14 mouse cellular contexts compared by ENCODE assay signal in the genomic region with DNA sequence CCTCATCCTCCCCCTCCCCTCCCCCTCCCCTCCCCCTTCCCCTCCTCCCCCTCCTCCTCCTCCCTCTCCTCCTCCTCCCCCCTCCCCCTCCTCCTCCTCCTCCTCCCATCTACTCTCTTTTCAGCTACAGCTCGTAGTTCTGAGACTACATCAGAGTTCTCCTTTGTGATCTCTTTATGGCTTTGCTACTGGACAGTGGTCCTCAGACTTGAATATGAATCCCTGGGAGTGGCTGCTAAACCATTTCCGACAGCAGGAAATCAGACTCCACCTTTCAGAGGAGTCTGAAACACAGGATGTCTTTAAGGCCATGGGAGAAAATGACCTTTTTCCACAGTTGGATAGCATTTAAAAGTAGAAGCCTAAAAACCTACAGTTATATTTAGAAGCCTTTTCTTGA. TPM values are rescaled to one million over a fixed set of nuclear protein-coding genes. Genes with fewer than 3 reads are reported as not detected.
DNase-seq lines count a peak whose midpoint lies in the region; ATAC-seq and TF ChIP-seq lines count a peak whose summit lies in the region.
"Had no signal": no experiment of that assay in that cellular context is flagged by ENCODE, and none has a peak within 500 bp of the region (broad histone marks: within the 10 kb centered on the region; RNA-seq: fewer than 3 reads in every experiment).

No protein-coding gene starts in this region.

- H3K27ac ChIP-seq in gastrocnemius, adult 2 months, result peak overlapping the region; percentile 38
- no peak overlapping the region for H3K27ac ChIP-seq in kidney, embryonic 14.5 days (ENCODE audit: low read depth, low read length)
- H3K27ac ChIP-seq in midbrain, embryonic 12.5 days (replicated peaks), result no peak overlapping the region
- H3K27ac ChIP-seq in midbrain, embryonic 13.5 days, result no peak overlapping the region
- H3K27ac ChIP-seq: embryonic facial prominence, embryonic 13.5 days; limb, embryonic 15.5 days had no signal

- no peak overlapping the region for H3K9ac ChIP-seq in kidney, embryonic 14.5 days (ENCODE audit: low read depth, low read length)
- no peak overlapping the region for H3K9ac ChIP-seq in midbrain, embryonic 12.5 days (replicated peaks)
- H3K9ac ChIP-seq in midbrain, embryonic 13.5 days (replicated peaks), result no peak overlapping the region
- H3K9ac ChIP-seq: embryonic facial prominence, embryonic 13.5 days; limb, embryonic 15.5 days had no signal

- intact Hi-C loops in gastrocnemius, adult 2 months (cut with DNase I), result loop anchor here (10.0 kb wide), 1 partner anchor 278 kb away; no protein-coding TSS in a partner anchor

- no peaks in the 10 kb centered on the region for H3K27me3 ChIP-seq in kidney, embryonic 14.5 days (ENCODE audit: control insufficient read depth, insufficient read depth, low read length)
- H3K27me3 ChIP-seq in midbrain, embryonic 12.5 days, result no peaks in the 10 kb centered on the region
- no peaks in the 10 kb centered on the region for H3K27me3 ChIP-seq in midbrain, embryonic 13.5 days
- H3K27me3 ChIP-seq: embryonic facial prominence, embryonic 13.5 days; limb, embryonic 15.5 days had no signal

- no peaks in the 10 kb centered on the region for H3K4me1 ChIP-seq in kidney, embryonic 14.5 days (ENCODE audit: control insufficient read depth, insufficient read depth, low read length)
- peaks cover 3% of the 10 kb centered on the region; the same call in 1 of the 2 replicates for H3K4me1 ChIP-seq in midbrain, embryonic 12.5 days
- peaks cover 11% of the 10 kb centered on the region; the same call in 1 of the 2 replicates for H3K4me1 ChIP-seq in midbrain, embryonic 13.5 days (replicated peaks)

- no peak for ATAC-seq in kidney, embryonic 14.5 days (ENCODE audit: low FRiP score, low TSS enrichment)
- ATAC-seq in midbrain, embryonic 12.5 days (ENCODE audit: low FRiP score, low read depth), result peak; percentile 51; the same call in 1 of the 2 replicates
- ATAC-seq in midbrain, embryonic 13.5 days, result no peak

- DNase-seq in gastrocnemius, adult 2 months, result no peak
- no peak for DNase-seq in gastrocnemius, adult 8-10 months (ENCODE audit: low spot score in 2 of 2)
- DNase-seq in kidney, adult 11 months, result peak; percentile 11
- DNase-seq in naive thymus-derived CD4-positive, alpha-beta T cell, adult 2 months (ENCODE audit: low read depth), result peak; percentile 40
- no peak for DNase-seq in frontal cortex, postnatal 14 days (ENCODE audit: low spot score in 2 of 2)
- DNase-seq: cerebellum, adult 8-10 months; gastrocnemius, postnatal 25 days; layer of hippocampus, postnatal 36 days had no signal

- H3K36me3 ChIP-seq in kidney, embryonic 14.5 days (ENCODE audit: control insufficient read depth, insufficient read depth, low read length), result no peaks in the 10 kb centered on the region
- no peaks in the 10 kb centered on the region for H3K36me3 ChIP-seq in midbrain, embryonic 12.5 days
- no peaks in the 10 kb centered on the region for H3K36me3 ChIP-seq in midbrain, embryonic 13.5 days
- H3K36me3 ChIP-seq: embryonic facial prominence, embryonic 13.5 days; hindbrain, embryonic 10.5 days; limb, embryonic 15.5 days had no signal

- 0 out of 2 replicates have a peak, but pooled peaks cover 8% of the 10 kb centered on the region for H3K9me3 ChIP-seq in kidney, embryonic 14.5 days (ENCODE audit: control insufficient read depth, low read length)
- 0 out of 2 replicates have a peak, but pooled peaks cover 2% of the 10 kb centered on the region for H3K9me3 ChIP-seq in midbrain, embryonic 12.5 days
- H3K9me3 ChIP-seq in midbrain, embryonic 13.5 days, result no peaks in the 10 kb centered on the region
- H3K9me3 ChIP-seq: limb, embryonic 15.5 days had no signal

- H3K4me2 ChIP-seq in kidney, embryonic 14.5 days (replicated peaks; ENCODE audit: low read depth, low read length), result no peak overlapping the region
- H3K4me2 ChIP-seq in midbrain, embryonic 12.5 days (replicated peaks), result no peak overlapping the region
- no peak overlapping the region for H3K4me2 ChIP-seq in midbrain, embryonic 13.5 days (replicated peaks)
- H3K4me2 ChIP-seq: limb, embryonic 15.5 days had no signal

- TF ChIP-seq CTCF in gastrocnemius, adult 2 months (IDR thresholded peaks at IDR 0.05), result no peak

- 9% methylated on average over 2 of the region's 2 CpGs for WGBS in kidney, embryonic 14.5 days
- WGBS in midbrain, embryonic 12.5 days, result 41% methylated on average over 2 of the region's 2 CpGs
- 37% methylated on average over 2 of the region's 2 CpGs for WGBS in midbrain, embryonic 13.5 days

- H3K4me3 ChIP-seq in gastrocnemius, adult 2 months, result no peak overlapping the region
- no peak overlapping the region for H3K4me3 ChIP-seq in kidney, embryonic 14.5 days (ENCODE audit: low read length)
- no peak overlapping the region for H3K4me3 ChIP-seq in midbrain, embryonic 12.5 days
- no peak overlapping the region for H3K4me3 ChIP-seq in midbrain, embryonic 13.5 days (replicated peaks)
- H3K4me3 ChIP-seq: embryonic facial prominence, embryonic 13.5 days; hindbrain, embryonic 10.5 days; limb, embryonic 15.5 days had no signal

RNA-seq across cellular contexts. Expression of a gene that starts 48.0 kb away (rescaled TPM):
- 1 to 10 TPM; 5.4 to 6.7 TPM for total RNA-seq in gastrocnemius, adult 2 months (2021)
- 1 to 10 TPM; 3.2 to 5.8 (median 4.8) TPM for total RNA-seq in gastrocnemius, adult 8-10 months (2022)
- polyA plus RNA-seq in kidney, embryonic 14.5 days (2014; fragmentation: Nextera tagmentation; extraction: Ambion mirVana), result 20.7 and 26.4 TPM in 2 replicates
- 15.0 and 19.8 TPM in 2 replicates for polyA plus RNA-seq in midbrain, embryonic 12.5 days (2016; fragmentation: Nextera tagmentation; extraction: Ambion mirVana)
- 5.0 and 6.6 TPM in 2 replicates for polyA plus RNA-seq in midbrain, embryonic 13.5 days (2015; fragmentation: Nextera tagmentation; extraction: Ambion mirVana)

Comparison
In these comparisons a context has a peak if more than half of its experiments do, and no peak if none do; other contexts are left out.
1. DNase-seq: peak in kidney, adult 11 months (single experiment) and naive thymus-derived CD4-positive, alpha-beta T cell, adult 2 months (single experiment); none in gastrocnemius, adult 2 months (single experiment), gastrocnemius, adult 8-10 months (0 of 2) and frontal cortex, postnatal 14 days (0 of 2).